Mouse (Mus musculus) naive thymus-derived CD4-positive, alpha-beta T cell, adult 5 months (primary cell): Measurements from ENCODE around the gene Pkn3. TPM values are rescaled to one million over a fixed set of nuclear protein-coding genes. Genes with fewer than 3 reads are reported as not detected.

ENCODE experiments used
- polyA plus RNA-seq: library from polyadenylated mRNA; unstranded; fragments of 100-300 nt; shearing (Covaris generic); gene quantifications from one replicate; pipeline ENCODE4 v1.2.1, GENCODE M21; 2017

Gene Pkn3
- polyA plus RNA-seq, result 0.70 TPM

DNA sequence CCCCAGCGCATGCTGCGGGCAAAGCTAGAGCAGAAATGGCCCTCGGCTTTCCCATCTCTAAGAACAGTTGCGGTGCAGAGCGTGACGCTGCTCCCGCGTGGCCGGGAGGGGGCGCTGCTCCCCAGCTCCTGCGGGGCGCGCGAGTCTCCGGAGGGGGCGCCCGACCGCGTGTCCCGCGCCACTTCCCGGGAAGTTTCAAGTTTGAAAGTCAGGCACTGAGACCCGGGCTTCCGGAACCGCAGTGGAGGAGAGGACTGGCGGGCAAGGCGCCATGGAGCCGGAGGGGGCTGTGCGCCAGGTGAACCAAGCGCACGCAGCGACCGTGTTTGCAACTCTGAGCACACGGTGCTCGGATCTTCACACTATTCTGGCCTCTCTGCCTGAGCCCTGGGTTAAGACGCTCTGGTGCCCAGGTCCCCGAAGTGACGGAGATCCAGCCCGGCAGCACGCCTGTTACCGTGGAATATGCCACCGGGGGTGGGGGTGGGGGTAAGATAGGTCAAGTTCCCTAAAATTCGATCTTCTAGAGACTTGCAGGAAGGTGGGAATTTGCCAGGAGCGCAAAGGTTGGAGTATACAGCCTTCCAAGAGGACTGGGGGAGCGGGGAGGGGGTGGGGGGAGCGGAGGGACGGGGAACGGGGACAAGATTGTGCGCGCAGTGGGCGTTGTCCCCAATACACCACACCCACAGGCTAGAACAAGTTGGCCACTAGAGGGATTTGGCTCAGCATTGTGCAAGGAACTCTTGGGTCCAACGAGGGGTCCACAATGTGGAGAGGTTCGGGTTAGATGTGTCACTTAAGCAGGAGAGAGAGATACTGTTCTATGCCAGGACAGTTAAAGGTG lies at the start of gene Pkn3:
TSS of gene Pkn3 (plus strand) at position 183 of the 847 bp plus-strand sequence.

GRCm38 (mm10) chr2:30048699-30049388 lies 28.6 kb upstream of the Pkn3 start, which contains the start of gene Wdr34:
Gene Wdr34, minus strand, starts transcription at chr2:30048881.

DNA sequence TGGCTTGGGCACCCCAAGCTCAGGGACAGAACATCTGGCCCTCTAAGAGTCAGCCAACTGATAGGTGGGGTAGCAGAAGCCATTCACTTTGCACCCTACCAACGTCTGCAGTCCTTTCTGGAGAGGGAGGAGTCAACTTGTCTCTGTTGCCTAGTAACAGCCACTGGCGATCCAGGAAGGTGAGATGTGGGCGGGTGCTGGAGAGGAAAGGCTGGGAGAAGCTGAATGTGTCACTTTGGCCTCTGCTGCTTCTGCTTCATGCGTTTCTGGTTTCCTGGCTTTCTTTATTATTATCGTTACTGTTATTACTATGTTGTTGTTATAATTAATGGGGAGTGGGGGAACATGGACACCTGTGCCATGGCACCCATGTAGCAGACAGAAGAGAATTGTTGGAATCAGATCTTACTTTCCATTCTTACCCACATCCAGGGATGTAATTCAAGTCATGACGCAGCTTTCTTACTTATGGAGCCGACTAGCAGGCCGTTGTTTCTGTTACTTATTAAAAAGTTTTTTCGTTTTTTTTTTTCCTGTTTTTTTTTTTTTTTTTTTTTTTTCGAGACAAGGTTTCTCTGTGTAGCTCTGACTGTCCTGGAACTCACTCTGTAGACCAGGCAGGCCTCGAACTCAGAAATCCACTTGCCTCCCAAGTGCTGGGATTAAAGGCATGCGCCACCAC lies 20.1 kb upstream of the Pkn3 start, which contains the start of gene Set:
TSS of gene Set (plus strand) at position 156 of the 682 bp plus-strand sequence.

DNA sequence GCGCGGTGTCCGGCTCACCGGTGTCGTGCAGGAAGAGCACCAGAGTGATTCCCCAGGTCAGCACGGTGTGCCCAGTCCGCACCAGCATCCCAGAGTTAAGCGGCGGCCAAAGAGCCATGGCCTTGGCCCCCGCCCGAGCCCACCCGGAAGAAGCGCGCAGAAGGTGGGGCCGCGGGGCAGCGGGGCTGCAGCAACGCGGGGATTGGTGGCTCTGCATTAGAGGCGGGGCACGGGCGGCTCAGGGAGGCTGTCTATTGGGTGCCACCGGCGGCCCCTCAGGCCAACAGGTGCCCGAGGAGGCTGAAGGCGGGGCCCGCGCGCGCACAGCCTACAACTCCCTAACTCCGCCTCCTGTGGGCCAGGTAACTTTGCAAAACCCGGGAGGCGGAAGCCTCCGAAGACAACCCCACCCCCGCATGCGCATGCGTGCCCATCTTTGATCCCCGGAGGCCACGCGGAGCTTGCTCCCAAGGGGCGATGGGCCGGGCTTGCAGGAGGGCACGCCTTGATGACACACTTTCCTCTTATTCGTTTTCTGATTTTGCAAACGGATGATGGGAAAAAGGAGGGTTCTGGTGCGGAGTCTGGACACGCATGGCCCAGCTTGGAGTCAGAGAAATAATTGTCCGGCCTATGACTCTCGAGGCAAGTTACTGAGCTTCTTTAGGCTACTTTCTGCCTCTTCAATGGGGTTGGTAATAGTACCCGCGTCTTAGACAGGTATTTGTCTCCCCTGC lies 16.2 kb downstream of the Pkn3 start, which contains the start of gene Zdhhc12:
TSS of gene Zdhhc12 (minus strand) at position 178 of the 737 bp plus-strand sequence.

GRCm38 (mm10) chr2:30124472-30125274 lies 47.2 kb downstream of the Pkn3 start, which contains the start of gene Zer1:
Gene Zer1, minus strand, starts transcription at chr2:30124585.

GRCm38 (mm10) chr2:30133613-30134377 lies 56.3 kb downstream of the Pkn3 start, which contains the start of gene Tbc1d13:
Gene Tbc1d13, plus strand, starts transcription at chr2:30133746.

Other genes starting within 250 kb of the Pkn3 start
- gene Cercam, start 208.5 kb upstream of the Pkn3 start, polyA plus RNA-seq, result 0.30 TPM
- gene Odf2, start 188.5 kb upstream of the Pkn3 start, polyA plus RNA-seq, result 80.1 TPM
- gene Gle1, start 142.3 kb upstream of the Pkn3 start, polyA plus RNA-seq, result 76.2 TPM
- 128 TPM for gene Sptan1, start 112.1 kb upstream of the Pkn3 start, polyA plus RNA-seq
- 0.96 TPM for gene Wdr34, start 28.8 kb upstream of the Pkn3 start, polyA plus RNA-seq
- 330 TPM for gene Set, start 20.3 kb upstream of the Pkn3 start, polyA plus RNA-seq
- 8.6 TPM for gene Zdhhc12, start 16.0 kb downstream of the Pkn3 start, polyA plus RNA-seq
- gene Zer1, start 46.9 kb downstream of the Pkn3 start, polyA plus RNA-seq, result 53.2 TPM
- gene Tbc1d13, start 56.1 kb downstream of the Pkn3 start, polyA plus RNA-seq, result 4.4 TPM
- 24.0 TPM for gene Endog, start 93.8 kb downstream of the Pkn3 start, polyA plus RNA-seq
- 30.0 TPM for gene Spout1, start 100.8 kb downstream of the Pkn3 start, polyA plus RNA-seq
- 8.2 TPM for gene Kyat1, start 128.2 kb downstream of the Pkn3 start, polyA plus RNA-seq
- 8.6 TPM for gene Lrrc8a, start 160.0 kb downstream of the Pkn3 start, polyA plus RNA-seq
- 5.4 TPM for gene Gm28035, start 162.9 kb downstream of the Pkn3 start, polyA plus RNA-seq
- gene Phyhd1, start 188.5 kb downstream of the Pkn3 start, polyA plus RNA-seq, result 5.3 TPM
- gene Gm28038, start 203.4 kb downstream of the Pkn3 start, polyA plus RNA-seq, result 2.9 TPM
- gene Dolk, start 208.7 kb downstream of the Pkn3 start, polyA plus RNA-seq, result 14.8 TPM
- gene Nup188, start 208.7 kb downstream of the Pkn3 start, polyA plus RNA-seq, result 21.5 TPM